Comparison of ENCODE assay signal across 7 mouse cellular contexts in the genomic region with DNA sequence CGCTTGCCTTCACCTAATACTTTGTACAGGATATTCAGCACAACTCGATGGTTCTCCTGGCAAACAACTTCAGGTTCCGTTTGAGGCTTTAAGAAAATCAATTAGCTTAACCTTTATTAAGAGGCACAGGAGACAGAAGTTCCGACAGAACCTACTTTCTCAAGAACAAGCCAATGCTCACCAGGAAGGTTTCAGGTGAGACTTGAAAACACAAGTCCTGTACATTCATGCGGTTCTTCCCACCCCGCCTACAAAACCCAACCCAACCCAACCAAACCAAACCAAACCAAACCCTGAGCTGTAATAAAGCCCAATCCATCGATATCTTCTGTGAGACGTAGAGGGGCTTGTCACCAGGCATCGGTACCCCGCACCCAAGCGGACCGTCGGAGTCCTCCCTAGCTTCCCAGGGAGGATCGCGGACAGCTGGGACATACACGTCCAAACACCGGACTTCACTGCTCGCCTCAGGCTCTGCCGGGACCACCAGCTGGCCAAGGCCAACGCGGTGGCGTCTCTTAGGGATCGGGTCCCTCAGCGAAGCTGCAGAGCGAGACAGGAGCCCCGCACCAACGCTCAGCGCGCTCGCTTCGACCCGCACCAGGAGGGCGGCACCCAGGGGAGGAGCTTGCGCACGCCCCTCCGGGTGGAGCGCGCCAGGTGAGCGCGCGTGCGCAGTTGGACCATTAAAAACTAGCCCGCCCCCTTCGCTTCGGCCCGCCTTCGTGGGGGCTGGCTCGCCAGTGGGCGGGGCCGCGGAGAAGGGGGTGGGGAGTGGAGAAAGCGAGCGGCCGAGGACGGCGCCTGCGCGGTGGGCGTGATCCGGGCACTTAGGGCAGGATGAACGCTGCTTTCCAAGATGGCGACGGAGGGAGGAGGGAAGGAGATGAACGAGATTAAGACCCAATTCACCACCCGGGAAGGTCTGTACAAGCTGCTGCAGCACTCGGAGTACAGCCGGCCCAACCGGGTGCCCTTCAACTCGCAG. TPM values are rescaled to one million over a fixed set of nuclear protein-coding genes. Genes with fewer than 3 reads are reported as not detected.
DNase-seq lines count a peak whose midpoint lies in the region; ATAC-seq and TF ChIP-seq lines count a peak whose summit lies in the region.

Gene Wdr20 (plus strand): TSS at position 775 of the 988 bp plus-strand sequence.

- peak; percentile 96 for DNase-seq in adrenal gland, adult 8-10 months
- DNase-seq in embryo, embryonic 9.5 days (ENCODE audit: extremely low spot score): peak; percentile 99
- no peak for DNase-seq in gonadal fat pad, adult 2 months (ENCODE audit: low read depth)
- peak; percentile 99 for DNase-seq in left cerebral cortex, postnatal 4 days

- peak; percentile 97 for ATAC-seq in intestine, postnatal 0 days
- ATAC-seq in midbrain, embryonic 12.5 days (ENCODE audit: low FRiP score, low read depth): peak; percentile 95

- TF ChIP-seq CTCF in intestine, postnatal 0 days (IDR thresholded peaks at IDR 0.05; ENCODE audit: low read depth): no peak
- no peak for TF ChIP-seq CTCF in small intestine, adult 2 months (IDR thresholded peaks at IDR 0.05; ENCODE audit: extremely low read depth, insufficient read length, insufficient replicate concordance, low read depth, low read length)

- H3K4me3 ChIP-seq in intestine, postnatal 0 days (ENCODE audit: low read depth, low read length): peak within 1 kb of the TSS; percentile 99
- peak within 1 kb of the TSS; percentile 100 for H3K4me3 ChIP-seq in midbrain, embryonic 12.5 days
- H3K4me3 ChIP-seq in small intestine, adult 2 months (ENCODE audit: low read depth, low read length): peak within 1 kb of the TSS; percentile 73

- TF ChIP-seq POLR2A in small intestine, adult 2 months (IDR thresholded peaks at IDR 0.05; ENCODE audit: low read depth, low read length): peak; percentile 52; the same call in 1 of the 2 replicates

- H3K27ac ChIP-seq in intestine, postnatal 0 days (ENCODE audit: low read depth, low read length): peak within 1 kb of the TSS; percentile 71
- peak within 1 kb of the TSS; percentile 90 for H3K27ac ChIP-seq in midbrain, embryonic 12.5 days (replicated peaks)
- H3K27ac ChIP-seq in small intestine, adult 2 months (ENCODE audit: insufficient read depth, low read depth, low read length): peak within 1 kb of the TSS; percentile 67

- H3K4me2 ChIP-seq in intestine, postnatal 0 days (replicated peaks; ENCODE audit: low read depth): peak within 1 kb of the TSS; percentile 98
- peak within 1 kb of the TSS; percentile 93 for H3K4me2 ChIP-seq in midbrain, embryonic 12.5 days (replicated peaks)

- peaks cover 13% of the 10 kb centered on the region; the same call in 1 of the 2 replicates for H3K4me1 ChIP-seq in intestine, postnatal 0 days (replicated peaks; ENCODE audit: control insufficient read depth, insufficient read depth, low read length)
- H3K4me1 ChIP-seq in midbrain, embryonic 12.5 days: peaks cover 14% of the 10 kb centered on the region
- peaks cover 7% of the 10 kb centered on the region; the same call in 1 of the 2 replicates for H3K4me1 ChIP-seq in small intestine, adult 2 months (ENCODE audit: control insufficient read depth, insufficient read depth, insufficient read length, low read length)

- no peaks in the 10 kb centered on the region for H3K9me3 ChIP-seq in intestine, postnatal 0 days (ENCODE audit: control insufficient read depth)
- no peaks in the 10 kb centered on the region for H3K9me3 ChIP-seq in midbrain, embryonic 12.5 days

- H3K36me3 ChIP-seq in intestine, postnatal 0 days (ENCODE audit: control insufficient read depth, insufficient read depth): 0 out of 2 replicates have a peak, but pooled peaks cover 5% of the 10 kb centered on the region
- H3K36me3 ChIP-seq in midbrain, embryonic 12.5 days: no peaks in the 10 kb centered on the region
- 0 out of 2 replicates have a peak, but pooled peaks cover 1% of the 10 kb centered on the region for H3K36me3 ChIP-seq in small intestine, adult 2 months (ENCODE audit: control insufficient read depth, insufficient read depth, low read length)

- intact Hi-C loops in left cerebral cortex, postnatal 4 days (cut with DNase I): loop anchor here (5.0 to 10.0 kb wide), 2 partner anchors 65 to 107 kb away; partner anchors contain the start of gene Mok

- peak within 1 kb of the TSS; percentile 96 for H3K9ac ChIP-seq in intestine, postnatal 0 days (ENCODE audit: low read depth, low read length)
- H3K9ac ChIP-seq in midbrain, embryonic 12.5 days (replicated peaks): peak within 1 kb of the TSS; percentile 96

- H3K27me3 ChIP-seq in intestine, postnatal 0 days (replicated peaks; ENCODE audit: control insufficient read depth, insufficient read depth, low read length): no peaks in the 10 kb centered on the region
- H3K27me3 ChIP-seq in midbrain, embryonic 12.5 days: peaks cover 18% of the 10 kb centered on the region
- H3K27me3 ChIP-seq in small intestine, adult 2 months (ENCODE audit: control insufficient read depth, insufficient read depth, low read length): no peaks in the 10 kb centered on the region

- under 1% methylated on average over 67 of the region's 69 CpGs for WGBS in intestine, postnatal 0 days
- 1% methylated on average over 69 of the region's 69 CpGs for WGBS in midbrain, embryonic 12.5 days
- under 1% methylated on average over 69 of the region's 69 CpGs for WGBS in small intestine, adult 2 months

RNA-seq across cellular contexts. Expression of gene Wdr20, which starts in this region (rescaled TPM):
- total RNA-seq in adrenal gland, adult 8-10 months (2022): 10 to 100 TPM; 50.6 to 70.4 (median 56.8) TPM
- polyA plus RNA-seq in gonadal fat pad, adult 2 months (2012; rRNA removed): 20.5 and 20.9 TPM in 2 replicates
- polyA plus RNA-seq in intestine, postnatal 0 days (2015; fragmentation: Nextera tagmentation; extraction: Ambion mirVana): 12.3 and 14.7 TPM in 2 replicates
- total RNA-seq in left cerebral cortex, postnatal 4 days (2021): 10 to 100 TPM; 37.8 to 46.8 TPM
- polyA plus RNA-seq in midbrain, embryonic 12.5 days (2016; fragmentation: Nextera tagmentation; extraction: Ambion mirVana): 32.1 and 32.6 TPM in 2 replicates
- polyA plus RNA-seq in small intestine, adult 2 months (2012; rRNA removed): 6.1 and 15.5 TPM in 2 replicates
